Mouse (Mus musculus) E14TG2a.4 (cell line): ENCODE results near the gene Ryr1.

Experiments
- CTCF ChIP-seq: conservative IDR thresholded peaks from 2 replicates; pipeline ENCODE4 v1.5.1; 2014; ENCODE audit warnings: low read length
- NANOG ChIP-seq: IDR thresholded peaks from 2 replicates; pipeline ENCODE4 v1.6.1; 2014; ENCODE audit warnings: borderline replicate concordance, low read length, mixed read lengths
- POU5F1 ChIP-seq: IDR thresholded peaks from 2 replicates; pipeline ENCODE4 v1.6.1; 2014; ENCODE audit warnings: low read length, borderline replicate concordance

GRCm38 (mm10) chr7:28985207-28985606 is 139.8 kb downstream of the Ryr1 start:
- TF ChIP-seq CTCF, result no peak
- TF ChIP-seq NANOG, result no peak
- no peak for TF ChIP-seq POU5F1
